Mouse (Mus musculus) ovary, postnatal 10 days (tissue): ENCODE measurements around the gene Muc20.

Experiments used
- DNase-seq: peaks from one replicate; pipeline ENCODE4 v3.0.0; 2022; ENCODE audit warnings: low spot score

The Muc20 gene

GRCm38 (mm10) chr16:32797426-32797689, at the start of gene Muc20:
TSS of gene Muc20 (minus strand) at chr16:32797435.
- DNase-seq = no peak

GRCm38 (mm10) chr16:32831501-32831900, 34.3 kb upstream of the Muc20 start:
- no peak for DNase-seq

GRCm38 (mm10) chr16:32829104-32829503, 31.9 kb upstream of the Muc20 start:
- DNase-seq = no peak

- no peak for DNase-seq
Observed at GRCm38 (mm10) chr16:32826521-32826920, 29.3 kb upstream of the Muc20 start.

- DNase-seq = no peak
Observed at GRCm38 (mm10) chr16:32825380-32825779, 28.1 kb upstream of the Muc20 start.

- DNase-seq = no peak
Observed at GRCm38 (mm10) chr16:32824061-32824460, 26.8 kb upstream of the Muc20 start.

- DNase-seq = no peak
Observed at GRCm38 (mm10) chr16:32823487-32823886, 26.3 kb upstream of the Muc20 start.

- DNase-seq = no peak
Observed at GRCm38 (mm10) chr16:32822881-32823280, 25.6 kb upstream of the Muc20 start.

- DNase-seq = no peak
Observed at GRCm38 (mm10) chr16:32822450-32822827, 25.2 kb upstream of the Muc20 start.

- DNase-seq = no peak
Observed at GRCm38 (mm10) chr16:32821772-32822449, 24.7 kb upstream of the Muc20 start.

- no peak for DNase-seq
Observed at GRCm38 (mm10) chr16:32818441-32818840, 21.2 kb upstream of the Muc20 start.

GRCm38 (mm10) chr16:32818036-32818435, 20.8 kb upstream of the Muc20 start:
- DNase-seq = no peak

GRCm38 (mm10) chr16:32815160-32815605, 17.9 kb upstream of the Muc20 start:
- DNase-seq = no peak

- no peak for DNase-seq
Observed at GRCm38 (mm10) chr16:32814539-32814938, 17.3 kb upstream of the Muc20 start.

GRCm38 (mm10) chr16:32813771-32814170, 16.5 kb upstream of the Muc20 start:
- DNase-seq = no peak

GRCm38 (mm10) chr16:32813362-32813761, 16.1 kb upstream of the Muc20 start:
- DNase-seq = no peak

- peak; percentile 51 for DNase-seq
Observed at GRCm38 (mm10) chr16:32812888-32813361, 15.7 kb upstream of the Muc20 start.

- DNase-seq = no peak
Observed at GRCm38 (mm10) chr16:32810321-32810720, 13.1 kb upstream of the Muc20 start, which contains the start of gene Smbd1. TSS of gene Smbd1 (minus strand) at chr16:32810477.

- DNase-seq = no peak
Observed at GRCm38 (mm10) chr16:32807408-32808185, 10.4 kb upstream of the Muc20 start.

- DNase-seq = no peak
Observed at GRCm38 (mm10) chr16:32805151-32805550, 7.9 kb upstream of the Muc20 start.

- DNase-seq = no peak
Observed at GRCm38 (mm10) chr16:32803901-32804300, 6.7 kb upstream of the Muc20 start.

- DNase-seq = peak; percentile 36
Observed at GRCm38 (mm10) chr16:32803252-32803853, 6.1 kb upstream of the Muc20 start.
